Mouse (Mus musculus) megakaryocyte, embryonic 14.5 days (primary cell): ENCODE data around the gene Cars.

Experiments
- FLI1 ChIP-seq: IDR thresholded peaks from 2 replicates; pipeline ENCODE4 v1.6.1; 2012; ENCODE audit warnings: low read length, inconsistent platforms, mixed read lengths
- GATA1 ChIP-seq: IDR thresholded peaks from 3 replicates; pipeline ENCODE4 v1.6.1; 2012; ENCODE audit warnings: mixed read lengths, low read length, inconsistent platforms, borderline replicate concordance

DNA sequence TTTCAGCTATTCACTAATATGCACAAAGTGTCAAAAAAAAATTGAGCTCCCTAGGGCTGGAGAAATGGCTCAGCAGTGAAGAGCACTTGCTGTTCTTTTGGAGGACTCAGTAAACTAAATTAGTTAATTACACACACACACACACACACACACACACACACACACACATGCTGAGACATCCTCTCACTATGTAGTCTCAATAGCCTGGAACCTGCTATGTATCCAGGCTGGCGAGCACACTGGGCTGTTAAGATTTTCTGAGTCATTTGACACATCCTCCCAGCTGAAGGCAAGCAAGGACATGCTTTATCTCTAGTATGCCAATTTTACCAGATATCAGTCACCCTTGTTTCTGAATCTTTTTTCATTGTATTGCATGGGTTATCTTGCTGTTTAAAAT is 21.1 kb upstream of the Cars start:
- no peak for TF ChIP-seq FLI1
- no peak for TF ChIP-seq GATA1
